Mouse (Mus musculus): Measurements from ENCODE around the gene Ankrd33b. TPM values are rescaled to one million over a fixed set of nuclear protein-coding genes. Genes with fewer than 3 reads are reported as not detected.

Gene Ankrd33b
- total and polyA plus RNA-seq, 2 experiments from 2014 or later, result 5.6 to 12.9 TPM

- WGBS, result 78% methylated on average over 9 of the region's 9 CpGs
- Histone ChIP-seq H3K27ac (ENCODE audit: low read depth) (no peak overlapping the region), H3K36me3 (replicated peaks; ENCODE audit: control insufficient read depth, insufficient read depth, low read length) (no peaks in the 10 kb centered on the region), H3K4me2 (ENCODE audit: low read depth, low read length) (no peak overlapping the region), H3K27me3 (ENCODE audit: control insufficient read depth, insufficient read depth, low read length) (no peaks in the 10 kb centered on the region), H3K4me1 (ENCODE audit: control insufficient read depth, insufficient read depth) (no peaks in the 10 kb centered on the region), H3K9ac (replicated peaks; ENCODE audit: low read depth, low read length) (no peak overlapping the region), H3K4me3 (ENCODE audit: low read depth, low read length) (no peak overlapping the region), H3K9me3 (replicated peaks; ENCODE audit: control insufficient read depth, low read length) (no peaks in the 10 kb centered on the region)
- no peak for DNase-seq (ENCODE audit: low spot score)
- no peak for TF ChIP-seq EP300 (IDR thresholded peaks at IDR 0.05; ENCODE audit: low read depth)
- no peak for ATAC-seq (ENCODE audit: insufficient read depth, low read depth)
These were observed 105.2 kb downstream of the Ankrd33b start for GRCm38 (mm10) chr15:31262361-31262760.

GRCm38 (mm10) chr15:31261094-31261493, 106.4 kb downstream of the Ankrd33b start:
- Histone ChIP-seq H3K9ac (replicated peaks; ENCODE audit: low read depth, low read length) (no peak overlapping the region), H3K27me3 (ENCODE audit: control insufficient read depth, insufficient read depth, low read length) (no peaks in the 10 kb centered on the region), H3K4me1 (ENCODE audit: control insufficient read depth, insufficient read depth) (peaks cover under 1% of the 10 kb centered on the region; the same call in 1 of the 2 replicates), H3K27ac (ENCODE audit: low read depth) (no peak overlapping the region), H3K4me3 (ENCODE audit: low read depth, low read length) (no peak overlapping the region), H3K36me3 (replicated peaks; ENCODE audit: control insufficient read depth, insufficient read depth, low read length) (no peaks in the 10 kb centered on the region), H3K4me2 (ENCODE audit: low read depth, low read length) (no peak overlapping the region), H3K9me3 (replicated peaks; ENCODE audit: control insufficient read depth, low read length) (no peaks in the 10 kb centered on the region)
- no peak for ATAC-seq (ENCODE audit: insufficient read depth, low read depth)
- 79% methylated on average over 10 of the region's 10 CpGs for WGBS
- no peak for DNase-seq (ENCODE audit: low spot score)
- TF ChIP-seq EP300 (IDR thresholded peaks at IDR 0.05; ENCODE audit: low read depth) (no peak), CTCF (IDR thresholded peaks at IDR 0.05; ENCODE audit: low read depth) (no peak)

GRCm38 (mm10) chr15:31258693-31259439, 108.7 kb downstream of the Ankrd33b start:
- no peaks in the 10 kb centered on the region for H3K36me3 ChIP-seq (replicated peaks; ENCODE audit: control insufficient read depth, insufficient read depth, low read length)
- no peak overlapping the region for H3K4me2 ChIP-seq (ENCODE audit: low read depth, low read length)
- DNase-seq (ENCODE audit: low spot score), result no peak
- ATAC-seq (ENCODE audit: insufficient read depth, low read depth), result no peak
- peaks cover 3% of the 10 kb centered on the region; the same call in 1 of the 2 replicates for H3K4me1 ChIP-seq (ENCODE audit: control insufficient read depth, insufficient read depth)
- TF ChIP-seq CTCF (IDR thresholded peaks at IDR 0.05; ENCODE audit: low read depth), result peak; percentile 65
- TF ChIP-seq EP300 (IDR thresholded peaks at IDR 0.05; ENCODE audit: low read depth), result no peak
- no peaks in the 10 kb centered on the region for H3K27me3 ChIP-seq (ENCODE audit: control insufficient read depth, insufficient read depth, low read length)
- no peak overlapping the region for H3K4me3 ChIP-seq (ENCODE audit: low read depth, low read length)
- H3K9me3 ChIP-seq (replicated peaks; ENCODE audit: control insufficient read depth, low read length), result no peaks in the 10 kb centered on the region
- no peak overlapping the region for H3K27ac ChIP-seq (ENCODE audit: low read depth)
- whole genome bisulfite sequencing, result 74% methylated on average over 18 of the region's 18 CpGs
- H3K9ac ChIP-seq (replicated peaks; ENCODE audit: low read depth, low read length), result no peak overlapping the region

- WGBS, result 75% methylated on average over 21 of the region's 21 CpGs
- H3K36me3 ChIP-seq (replicated peaks; ENCODE audit: control insufficient read depth, insufficient read depth, low read length), result no peaks in the 10 kb centered on the region
- no peak for TF ChIP-seq CTCF (IDR thresholded peaks at IDR 0.05; ENCODE audit: low read depth)
- TF ChIP-seq EP300 (IDR thresholded peaks at IDR 0.05; ENCODE audit: low read depth), result no peak
- H3K4me3 ChIP-seq (ENCODE audit: low read depth, low read length), result no peak overlapping the region
- H3K9ac ChIP-seq (replicated peaks; ENCODE audit: low read depth, low read length), result no peak overlapping the region
- H3K4me2 ChIP-seq (ENCODE audit: low read depth, low read length), result no peak overlapping the region
- no peak overlapping the region for H3K27ac ChIP-seq (ENCODE audit: low read depth)
- H3K4me1 ChIP-seq (ENCODE audit: control insufficient read depth, insufficient read depth), result peaks cover 3% of the 10 kb centered on the region; the same call in 1 of the 2 replicates
- no peaks in the 10 kb centered on the region for H3K27me3 ChIP-seq (ENCODE audit: control insufficient read depth, insufficient read depth, low read length)
- H3K9me3 ChIP-seq (replicated peaks; ENCODE audit: control insufficient read depth, low read length), result no peaks in the 10 kb centered on the region
- no peak for ATAC-seq (ENCODE audit: insufficient read depth, low read depth)
- no peak for DNase-seq (ENCODE audit: low spot score)
These were observed 109.4 kb downstream of the Ankrd33b start for GRCm38 (mm10) chr15:31258029-31258692.

- no peaks in the 10 kb centered on the region for H3K27me3 ChIP-seq (ENCODE audit: control insufficient read depth, insufficient read depth, low read length)
- TF ChIP-seq EP300 (IDR thresholded peaks at IDR 0.05; ENCODE audit: low read depth) (no peak), CTCF (IDR thresholded peaks at IDR 0.05; ENCODE audit: low read depth) (no peak)
- H3K4me1 ChIP-seq (ENCODE audit: control insufficient read depth, insufficient read depth), result peaks cover 11% of the 10 kb centered on the region; the same call in 1 of the 2 replicates
- no peaks in the 10 kb centered on the region for H3K36me3 ChIP-seq (replicated peaks; ENCODE audit: control insufficient read depth, insufficient read depth, low read length)
- no peak overlapping the region for H3K9ac ChIP-seq (replicated peaks; ENCODE audit: low read depth, low read length)
- H3K4me2 ChIP-seq (ENCODE audit: low read depth, low read length), result no peak overlapping the region
- ATAC-seq (ENCODE audit: insufficient read depth, low read depth) (no peak), DNase-seq (ENCODE audit: low spot score) (no peak)
- WGBS, result 83% methylated on average over 1 of the region's 1 CpGs
- no peak overlapping the region for H3K4me3 ChIP-seq (ENCODE audit: low read depth, low read length)
- no peak overlapping the region for H3K27ac ChIP-seq (ENCODE audit: low read depth)
- no peaks in the 10 kb centered on the region for H3K9me3 ChIP-seq (replicated peaks; ENCODE audit: control insufficient read depth, low read length)
These were observed 110.2 kb downstream of the Ankrd33b start for GRCm38 (mm10) chr15:31257329-31257728.

Data from heart, postnatal 0 days (tissue).